ENCODE assay signal across 9 mouse cellular contexts in genomic region chr10:85956871-85957419, GRCm38 (mm10). TPM values are rescaled to one million over a fixed set of nuclear protein-coding genes. Genes with fewer than 3 reads are reported as not detected.
A peak's percentile ranks its signal among the peaks of the same experiment; 100 is the strongest.
DNase-seq lines count a peak whose midpoint lies in the region; ATAC-seq and TF ChIP-seq lines count a peak whose summit lies in the region.
"Had no signal": no experiment of that assay in that cellular context is flagged by ENCODE, and none has a peak within 500 bp of the region (broad histone marks: within the 10 kb centered on the region; RNA-seq: fewer than 3 reads in every experiment).

No protein-coding gene starts in this region.

- no peak for ATAC-seq in heart, embryonic 16.5 days (replicated peaks; ENCODE audit: extremely low read depth, insufficient read depth, low FRiP score)
- no peak for ATAC-seq in erythroid progenitor cell, adult 5-6 weeks (replicated peaks; ENCODE audit: low FRiP score, poor library complexity, severe bottlenecking)

- no peaks in the 10 kb centered on the region for H3K27me3 ChIP-seq in heart, embryonic 16.5 days (ENCODE audit: control insufficient read depth, insufficient read depth, low read length)

- TF ChIP-seq CTCF in lung, adult 2 months (IDR thresholded peaks at IDR 0.05; ENCODE audit: insufficient read depth, low read length) = no peak

- peak overlapping the region; percentile 79 for H3K4me2 ChIP-seq in heart, embryonic 16.5 days (ENCODE audit: low read depth, low read length)

- 2% methylated on average over 20 of the region's 20 CpGs for WGBS in lung, adult 2 months
- WGBS in heart, embryonic 16.5 days = 2% methylated on average over 20 of the region's 20 CpGs

- no peaks in the 10 kb centered on the region for H3K9me3 ChIP-seq in heart, embryonic 16.5 days (replicated peaks; ENCODE audit: control insufficient read depth, low read length)

- peak overlapping the region; percentile 82 for H3K9ac ChIP-seq in heart, embryonic 16.5 days (ENCODE audit: low read length)

- no peak for TF ChIP-seq POLR2A in lung, adult 2 months (IDR thresholded peaks at IDR 0.05; ENCODE audit: borderline replicate concordance, extremely low read depth, low read depth, low read length)

- peak overlapping the region; percentile 84 for H3K4me3 ChIP-seq in lung, adult 2 months (replicated peaks; ENCODE audit: extremely low read depth, low read depth, low read length)
- H3K4me3 ChIP-seq in heart, embryonic 16.5 days (ENCODE audit: low read length) = peak overlapping the region; percentile 67

- DNase-seq in lung, adult 2 months = peak; percentile 9
- no peak for DNase-seq in lung, postnatal 10 days
- peak; percentile 10 for DNase-seq in c-Kit-positive CD71-positive TER-119-negative erythroid progenitor cells, embryonic 14.5 days (ENCODE audit: low read depth)
- peak; percentile 7 for DNase-seq in lung, postnatal 36 days
- DNase-seq in T-cell, adult 2 months (ENCODE audit: low spot score) = no peak
- no peak for DNase-seq in right cerebral cortex, postnatal 10 days (ENCODE audit: low spot score in 2 of 2)

- peaks cover 3% of the 10 kb centered on the region; the same call in 1 of the 2 replicates for H3K4me1 ChIP-seq in lung, adult 2 months (ENCODE audit: control insufficient read depth, insufficient read depth, low read length)
- peaks cover 6% of the 10 kb centered on the region for H3K4me1 ChIP-seq in heart, embryonic 16.5 days (ENCODE audit: control insufficient read depth, insufficient read depth, low read length)

- H3K36me3 ChIP-seq in heart, embryonic 16.5 days (ENCODE audit: control insufficient read depth, insufficient read depth) = peaks cover 10% of the 10 kb centered on the region; the same call in 1 of the 2 replicates

- peak overlapping the region; percentile 82 for H3K27ac ChIP-seq in heart, embryonic 16.5 days (ENCODE audit: low read length)

RNA-seq across cellular contexts. Expression of gene Rtcb, which starts 0.7 kb away (rescaled TPM):
- polyA plus RNA-seq in lung, adult 2 months (2012; rRNA removed) = 41.2 and 66.0 TPM in 2 replicates
- 121 and 126 TPM in 2 replicates for polyA plus RNA-seq in heart, embryonic 16.5 days (2015; fragmentation: Nextera tagmentation; extraction: Ambion mirVana)
- 15.9 and 18.4 TPM in 2 replicates for total RNA-seq in erythroid progenitor cell, adult 5-6 weeks (2015; ENCODE audit: low replicate concordance)
- 20.2 and 40.9 TPM in 2 replicates for total RNA-seq in erythroid progenitor cell, adult 5-6 weeks (2017; ENCODE audit: low replicate concordance)

RNA-seq across cellular contexts. Expression of gene Ascl4, which starts 29.5 kb away (rescaled TPM):
- polyA plus RNA-seq in lung, adult 2 months (2012; rRNA removed) = 0.07 and 0.24 TPM in 2 replicates
- 0.26 TPM in 1 of 2 replicates, not detected in the other for polyA plus RNA-seq in heart, embryonic 16.5 days (2015; fragmentation: Nextera tagmentation; extraction: Ambion mirVana)
- not detected in 2 replicates for total RNA-seq in erythroid progenitor cell, adult 5-6 weeks (2015; ENCODE audit: low replicate concordance)
- not detected in 2 replicates for total RNA-seq in erythroid progenitor cell, adult 5-6 weeks (2017; ENCODE audit: low replicate concordance)
- total RNA-seq: heart, adult 18-20 months had no signal

RNA-seq across cellular contexts. Expression of gene Prdm4, which starts 40.0 kb away (rescaled TPM):
- 20.9 and 22.0 TPM in 2 replicates for polyA plus RNA-seq in lung, adult 2 months (2012; rRNA removed)
- 9.0 TPM in 2 replicates for polyA plus RNA-seq in heart, embryonic 16.5 days (2015; fragmentation: Nextera tagmentation; extraction: Ambion mirVana)
- 14.8 and 26.0 TPM in 2 replicates for total RNA-seq in erythroid progenitor cell, adult 5-6 weeks (2015; ENCODE audit: low replicate concordance)
- total RNA-seq in erythroid progenitor cell, adult 5-6 weeks (2017; ENCODE audit: low replicate concordance) = 22.2 and 37.8 TPM in 2 replicates

RNA-seq across cellular contexts. Expression of gene Bpifc, which starts 54.8 kb away (rescaled TPM):
- polyA plus RNA-seq in lung, adult 2 months (2012; rRNA removed) = 2.9 TPM in 1 of 2 replicates, not detected in the other
- 0.28 and 0.31 TPM in 2 replicates for polyA plus RNA-seq in heart, embryonic 16.5 days (2015; fragmentation: Nextera tagmentation; extraction: Ambion mirVana)
- not detected in 2 replicates for total RNA-seq in erythroid progenitor cell, adult 5-6 weeks (2015; ENCODE audit: low replicate concordance)
- total RNA-seq in erythroid progenitor cell, adult 5-6 weeks (2017; ENCODE audit: low replicate concordance) = not detected in 2 replicates
- total RNA-seq: heart, adult 18-20 months had no signal

Comparison
In these comparisons a context has a peak if more than half of its experiments do, and no peak if none do; other contexts are left out.
1. DNase-seq: peak in lung, adult 2 months (single experiment), c-Kit-positive CD71-positive TER-119-negative erythroid progenitor cells, embryonic 14.5 days (single experiment) and lung, postnatal 36 days (single experiment); none in lung, postnatal 10 days (single experiment), T-cell, adult 2 months (single experiment) and right cerebral cortex, postnatal 10 days (0 of 2).